Mouse (Mus musculus) lung, postnatal 0 days (tissue): ENCODE data around the gene Iqgap1.

Experiments
- CTCF ChIP-seq: IDR thresholded peaks from 2 replicates; pipeline ENCODE4 v1.5.1; 2016; ENCODE audit warnings: antibody characterized with exemption, mild to moderate bottlenecking
- EP300 ChIP-seq: IDR thresholded peaks from 2 replicates; pipeline ENCODE4 v1.6.1; 2016; ENCODE audit warnings: antibody characterized with exemption, mild to moderate bottlenecking, control low read depth

- TF ChIP-seq CTCF (peak; percentile 93), EP300 (no peak)
Observed at GRCm38 (mm10) chr7:80857181-80857580, 31.4 kb upstream of the Iqgap1 start.
